Mouse (Mus musculus): ENCODE measurements at regions not wholly inside any gene's neighbourhood (a gene's known extent, or its start where the extent isn't known, plus 50 kb on each side); places are given as distances from the start of the nearest gene placed in this dataset.

DNA sequence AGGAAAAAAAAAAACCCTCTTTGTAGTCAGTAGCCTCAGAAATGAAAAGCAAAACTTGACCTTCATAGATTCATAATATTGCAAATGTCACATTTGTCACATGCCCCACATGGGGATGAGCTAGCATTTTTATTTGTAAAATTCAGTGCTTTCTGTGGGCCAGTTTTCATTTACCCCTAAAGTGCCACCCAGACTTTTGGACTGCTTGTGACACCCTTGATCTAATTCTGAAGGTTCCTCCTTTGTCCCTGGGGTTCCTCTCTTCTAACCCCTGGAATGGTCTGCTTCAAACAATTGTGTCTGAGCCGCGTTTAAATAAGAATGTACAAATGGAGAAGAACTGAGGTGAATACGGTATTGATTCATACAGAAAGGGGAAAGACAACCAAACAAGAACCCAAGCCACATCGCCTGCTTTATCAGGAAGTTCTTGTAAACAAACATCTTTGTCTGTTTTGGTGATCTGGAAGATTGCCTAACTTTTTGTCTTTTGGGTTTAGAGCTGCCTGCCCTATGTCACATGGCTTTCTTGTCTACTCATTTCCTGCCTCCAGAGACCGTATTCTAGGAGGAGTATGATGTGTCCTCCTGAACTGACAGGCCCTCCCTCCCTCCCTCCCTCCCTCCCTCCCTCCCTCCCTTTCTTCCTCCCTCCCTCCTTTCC is 203.1 kb upstream of the Gm9833 start:
- DNase-seq (ENCODE audit: low spot score in 2 of 2), result no peak

DNA sequence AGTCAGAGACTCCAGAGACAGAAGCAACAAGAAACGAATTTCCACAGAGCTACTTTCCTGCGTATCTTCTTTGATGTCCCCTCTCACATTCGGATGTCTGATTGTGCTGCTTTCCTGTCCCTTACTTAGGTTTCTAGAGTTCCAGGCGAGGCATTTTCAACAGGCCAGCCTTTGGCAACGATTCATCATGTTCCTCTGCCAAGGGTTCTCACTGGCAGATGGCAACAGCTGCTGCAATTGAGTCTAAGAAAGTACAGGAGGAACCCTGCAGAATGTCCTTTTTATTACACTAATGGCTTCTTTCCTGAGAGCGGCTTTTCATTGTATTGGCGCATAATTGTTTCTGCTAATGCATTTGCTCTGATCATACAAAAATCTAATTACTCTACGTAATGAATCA is 202.3 kb upstream of the Gm9833 start:
- no peak for DNase-seq (ENCODE audit: low spot score in 2 of 2)

DNA sequence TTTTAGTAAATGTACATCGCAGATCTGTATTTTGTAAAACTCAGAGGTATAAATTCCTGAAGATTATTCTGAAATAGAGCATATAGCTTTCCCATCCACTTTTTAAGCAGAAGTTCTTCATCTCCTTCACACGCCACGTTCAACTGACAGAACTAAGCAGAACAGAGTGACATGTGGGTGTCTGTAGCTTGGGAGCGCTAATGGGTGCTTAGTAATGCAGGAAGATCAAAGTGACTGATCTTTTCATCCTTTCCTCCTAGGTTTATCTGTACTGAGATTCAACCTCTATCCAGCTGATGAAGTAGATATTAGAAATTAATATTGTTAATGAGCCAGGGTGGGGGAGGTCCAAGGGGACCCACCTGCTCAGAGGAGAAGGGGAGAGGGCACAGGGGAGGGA is 201.8 kb upstream of the Gm9833 start:
- DNase-seq (ENCODE audit: low spot score in 2 of 2), result no peak

DNA sequence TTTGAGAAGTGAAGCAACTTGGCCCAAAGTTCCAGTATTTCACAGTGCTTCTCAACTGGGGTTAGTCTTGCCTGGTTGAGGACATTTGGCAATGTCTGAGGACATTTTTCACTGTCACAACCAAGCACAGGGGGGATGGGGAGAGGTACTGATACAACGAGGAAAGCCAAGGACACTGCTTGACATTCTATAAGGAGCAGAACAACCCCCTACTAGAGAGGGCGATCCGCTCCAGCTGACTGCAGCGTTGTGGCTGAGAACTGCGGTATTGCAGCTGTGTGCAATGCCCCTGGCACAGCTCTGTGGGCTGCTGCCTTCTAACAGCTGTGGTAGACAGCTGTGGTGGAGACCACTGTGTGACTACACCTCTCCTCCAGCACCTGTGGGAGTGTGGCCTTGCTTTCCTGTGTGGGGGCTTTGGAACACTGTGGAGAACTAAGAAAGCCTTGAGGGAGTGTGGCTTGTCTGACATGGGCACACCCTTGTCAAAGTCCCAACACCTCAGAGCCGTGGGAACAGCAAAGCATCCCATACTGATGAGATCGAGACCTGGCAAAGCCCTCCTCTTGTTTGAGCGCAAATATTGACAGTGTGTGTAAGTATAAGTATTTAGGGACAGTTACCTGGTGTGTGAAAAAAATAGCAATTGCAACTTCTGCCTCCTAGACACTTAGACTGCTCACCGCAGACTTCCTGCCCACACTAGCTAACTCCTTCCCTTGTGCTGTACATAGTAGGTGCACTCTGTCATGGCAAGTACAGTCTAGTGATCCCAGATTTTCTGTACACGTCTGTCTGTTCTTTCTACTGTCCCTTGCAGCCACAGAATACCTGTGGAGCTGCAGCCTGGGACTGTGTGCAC is 200.9 kb upstream of the Gm9833 start:
- DNase-seq (ENCODE audit: low spot score in 2 of 2), result no peak

DNA sequence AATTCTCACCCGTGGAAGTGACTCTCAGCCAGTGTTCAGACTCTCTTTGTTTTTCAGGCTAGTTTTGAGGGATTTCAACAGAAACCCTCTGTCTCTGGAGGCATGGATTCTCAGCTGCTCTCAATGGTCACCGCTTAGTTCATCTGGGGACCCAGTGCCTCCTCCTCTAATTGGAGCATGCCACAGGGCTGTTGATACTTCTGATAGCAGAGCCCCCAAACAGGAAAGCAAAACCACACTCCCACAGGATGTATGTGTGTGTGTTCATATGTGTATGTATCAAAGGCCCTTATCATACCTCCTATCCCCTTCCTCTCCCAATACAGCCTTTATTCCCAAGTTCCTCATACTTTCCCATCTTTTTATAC is 200.3 kb upstream of the Gm9833 start:
- no peak for DNase-seq (ENCODE audit: low spot score in 2 of 2)

DNA sequence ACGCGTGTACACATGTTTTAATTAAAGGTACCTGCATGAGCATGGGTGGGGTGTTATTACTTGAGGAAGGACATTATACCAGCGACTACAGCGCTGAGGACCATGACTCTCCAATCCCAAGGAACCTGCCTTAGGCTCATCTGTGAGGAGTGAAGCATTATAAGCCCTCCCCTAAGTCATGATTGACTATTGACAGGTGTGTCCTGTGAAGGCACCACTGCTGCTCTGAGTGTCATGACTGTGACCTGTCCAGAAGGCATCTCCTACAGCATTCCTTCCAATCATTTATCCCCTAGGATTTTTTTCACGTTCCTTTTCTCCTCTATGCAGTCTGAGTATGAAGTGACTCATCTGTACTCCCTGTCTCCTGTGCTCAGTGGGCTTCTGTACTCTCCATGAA is 199.9 kb upstream of the Gm9833 start:
- DNase-seq (ENCODE audit: low spot score in 2 of 2), result no peak

DNA sequence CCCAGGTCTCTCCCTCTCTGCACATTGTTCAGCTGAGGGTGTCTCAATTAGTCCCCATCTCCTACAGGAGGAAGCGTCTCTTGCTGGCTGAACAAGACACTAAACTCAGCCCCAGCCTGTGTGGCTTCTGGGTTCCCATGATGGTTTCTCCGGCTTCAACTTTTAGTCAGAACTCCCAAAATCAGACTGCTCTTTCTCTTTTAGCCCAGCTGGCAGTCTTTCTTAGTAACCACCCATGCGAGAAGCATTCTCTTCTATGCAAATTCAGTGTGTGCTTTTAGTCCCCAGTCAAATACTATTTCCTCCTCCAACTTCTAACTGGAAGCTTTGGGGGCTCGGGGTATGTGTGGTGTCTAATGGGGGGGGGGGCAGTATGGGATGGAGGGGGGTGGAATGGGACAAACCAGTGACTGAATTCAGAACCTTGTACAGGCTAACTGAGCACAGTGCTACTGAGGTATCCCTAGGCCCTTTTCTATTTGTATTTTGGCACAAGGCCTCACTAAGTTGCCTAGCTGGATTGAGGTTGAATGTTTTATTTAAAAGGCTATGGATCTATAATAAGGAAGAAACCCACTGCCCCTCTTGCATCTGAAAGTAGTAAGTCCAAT is 194.9 kb upstream of the Gm9833 start:
- DNase-seq (ENCODE audit: low spot score in 2 of 2), result no peak

DNA sequence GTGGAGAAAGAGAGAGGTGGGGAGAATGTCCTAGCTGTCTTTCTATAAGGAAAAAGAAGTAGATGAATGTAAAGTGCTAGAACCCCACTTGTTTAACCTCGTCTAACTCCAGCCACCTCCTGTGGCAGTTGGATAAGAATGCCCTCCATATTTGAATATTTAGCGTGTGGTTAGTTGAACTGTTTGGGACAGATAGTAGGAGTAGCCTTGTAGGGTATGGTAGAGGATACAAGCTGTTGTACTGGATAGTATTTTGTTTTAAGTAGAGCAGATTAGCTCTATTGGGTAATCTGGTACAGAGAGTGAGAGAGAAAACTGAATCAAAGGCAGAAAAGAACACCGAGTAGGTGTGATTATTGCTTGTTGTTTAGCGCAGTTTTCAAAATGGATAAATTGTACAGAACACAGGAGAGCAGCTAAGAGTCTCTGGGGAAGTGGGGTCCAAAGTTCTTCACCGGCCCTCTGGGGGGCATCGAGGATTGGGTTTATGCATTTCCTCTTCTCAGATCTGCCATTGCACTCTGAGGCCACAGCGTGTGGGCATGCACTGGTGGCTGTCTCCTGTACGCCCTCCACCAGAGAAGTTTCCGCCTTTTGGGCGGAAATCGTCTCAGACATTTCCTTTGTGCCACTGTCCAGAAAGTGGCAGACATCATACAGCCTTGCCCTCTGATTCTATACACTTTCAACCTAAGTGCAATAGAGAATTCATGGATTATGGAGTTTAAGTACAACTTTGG is 192.3 kb upstream of the Gm9833 start:
- DNase-seq (ENCODE audit: low spot score in 2 of 2), result no peak

DNA sequence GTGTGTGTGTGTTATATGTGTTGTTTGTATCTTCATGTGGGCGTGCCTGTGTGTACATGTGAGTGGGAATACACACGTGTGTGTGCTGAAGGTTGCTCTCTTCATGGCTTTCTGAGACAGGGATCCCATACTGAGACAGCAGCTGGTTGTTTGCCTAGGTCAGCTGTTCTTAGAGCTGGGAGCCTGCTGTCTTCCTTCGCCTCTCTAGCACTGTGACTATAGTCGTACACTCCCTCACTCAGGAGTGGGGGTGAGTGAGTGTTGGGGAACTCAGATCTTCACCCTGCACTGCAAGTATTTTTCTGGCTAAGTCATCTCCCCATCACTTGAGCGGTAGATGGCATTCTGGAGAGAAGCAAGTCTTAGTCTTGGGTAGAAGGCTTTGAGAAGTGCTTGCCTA is 191.6 kb upstream of the Gm9833 start:
- no peak for DNase-seq (ENCODE audit: low spot score in 2 of 2)

DNA sequence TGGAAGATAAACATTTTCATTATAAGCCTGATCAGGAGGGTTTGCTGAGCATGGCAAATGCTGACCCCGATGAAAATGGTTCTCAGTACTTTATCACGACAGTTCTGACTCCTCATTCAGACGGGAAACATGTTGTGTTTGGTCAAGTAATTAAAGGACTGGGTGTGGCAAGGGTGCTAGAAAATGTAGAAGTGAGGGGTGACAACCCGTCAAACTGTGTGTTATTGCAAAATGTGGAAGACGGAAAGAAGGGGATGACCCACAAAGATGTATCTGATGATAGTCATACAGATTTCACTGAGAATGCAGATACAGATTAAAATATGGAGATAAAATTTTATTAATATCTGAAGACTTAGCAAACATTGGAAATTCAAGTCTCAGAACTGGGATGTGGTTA is 186.2 kb upstream of the Gm9833 start:
- no peak for DNase-seq (ENCODE audit: low spot score in 2 of 2)

DNA sequence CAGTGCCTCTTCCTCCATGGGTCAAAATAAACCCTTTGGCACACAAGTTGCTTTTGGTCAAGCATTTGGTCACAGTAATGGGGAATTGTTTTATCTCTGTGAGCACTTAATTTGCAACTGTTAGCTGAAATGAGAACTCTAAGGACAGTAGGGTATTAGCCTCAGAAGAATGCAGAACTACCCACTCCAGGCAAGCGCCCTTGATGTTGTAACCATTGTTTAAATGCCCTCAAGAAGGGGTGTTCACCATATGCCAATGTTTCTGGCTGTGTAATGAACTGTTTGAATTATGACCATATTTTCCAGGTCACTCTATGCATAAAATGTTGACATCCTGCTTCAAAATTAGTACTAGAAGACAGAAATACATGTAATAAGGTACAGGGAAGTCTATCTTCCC is 174.6 kb upstream of the Gm9833 start:
- no peak for DNase-seq (ENCODE audit: low spot score in 2 of 2)

DNA sequence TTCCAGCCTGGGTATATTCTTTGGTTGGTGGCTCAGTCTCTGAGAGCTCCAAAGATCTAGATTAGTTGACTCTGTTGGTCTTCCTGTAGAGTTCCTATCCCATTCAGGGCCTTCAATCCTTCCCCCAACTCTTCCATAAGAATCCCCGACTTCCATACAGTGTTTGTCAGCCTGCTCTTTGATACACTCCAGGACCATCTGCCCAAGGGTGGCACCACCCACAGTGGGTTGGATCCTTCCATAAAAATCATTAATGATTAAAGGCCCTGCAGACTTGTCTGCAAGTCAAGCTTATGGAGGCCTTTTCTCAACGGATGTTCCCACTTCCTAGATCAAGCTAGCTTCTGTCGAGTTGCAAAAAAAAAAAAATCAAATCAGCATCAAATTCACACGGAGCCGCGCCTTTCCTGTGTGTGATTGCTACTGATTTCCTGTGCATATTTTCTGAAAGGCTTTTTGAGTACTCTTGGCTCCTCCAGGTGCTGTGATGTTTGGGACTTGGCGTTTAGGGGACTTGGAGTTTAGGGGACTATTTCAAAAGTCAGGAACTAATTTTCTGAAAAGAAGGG is 171.3 kb upstream of the Gm9833 start:
- no peak for DNase-seq (ENCODE audit: low spot score in 2 of 2)

DNA sequence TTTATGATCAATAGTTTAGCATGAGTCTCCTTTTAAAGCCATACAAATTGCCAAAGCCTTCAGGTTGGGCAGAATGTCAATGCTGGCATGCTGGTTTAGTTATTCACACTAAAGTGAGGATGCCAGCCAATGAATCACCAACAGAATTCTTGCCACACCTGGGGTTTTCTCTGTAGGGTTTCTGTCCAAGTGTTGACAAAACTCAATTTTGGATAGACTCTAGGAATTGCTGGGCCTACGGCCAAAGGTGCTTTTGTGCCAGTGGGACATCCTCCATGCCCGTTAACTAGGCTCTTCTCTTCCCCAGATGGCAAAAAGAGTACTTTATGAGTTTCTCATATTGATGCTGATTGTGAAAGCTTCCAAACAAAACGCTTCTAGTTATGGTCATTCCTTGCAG is 167.6 kb upstream of the Gm9833 start:
- no peak for DNase-seq (ENCODE audit: low spot score in 2 of 2)

DNA sequence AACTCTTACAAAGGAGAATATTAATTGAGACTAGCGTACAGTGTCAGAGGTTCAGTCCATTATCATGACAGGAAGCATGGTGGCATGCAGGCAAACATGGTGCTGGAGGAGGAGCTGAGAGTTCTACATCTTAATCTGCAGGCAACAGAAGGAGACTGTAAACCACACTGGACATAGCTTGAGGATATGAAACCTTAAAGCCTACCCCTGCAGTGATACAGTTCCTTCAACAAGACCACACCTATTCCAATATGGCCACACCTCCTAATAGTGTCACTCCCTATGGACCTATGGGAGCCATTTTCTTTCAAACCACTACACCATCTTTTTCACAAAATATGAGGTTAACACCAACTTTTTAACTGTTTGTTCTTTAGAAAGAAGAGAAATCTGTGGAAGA is 166.2 kb upstream of the Gm9833 start:
- DNase-seq (ENCODE audit: low spot score in 2 of 2), result no peak

DNA sequence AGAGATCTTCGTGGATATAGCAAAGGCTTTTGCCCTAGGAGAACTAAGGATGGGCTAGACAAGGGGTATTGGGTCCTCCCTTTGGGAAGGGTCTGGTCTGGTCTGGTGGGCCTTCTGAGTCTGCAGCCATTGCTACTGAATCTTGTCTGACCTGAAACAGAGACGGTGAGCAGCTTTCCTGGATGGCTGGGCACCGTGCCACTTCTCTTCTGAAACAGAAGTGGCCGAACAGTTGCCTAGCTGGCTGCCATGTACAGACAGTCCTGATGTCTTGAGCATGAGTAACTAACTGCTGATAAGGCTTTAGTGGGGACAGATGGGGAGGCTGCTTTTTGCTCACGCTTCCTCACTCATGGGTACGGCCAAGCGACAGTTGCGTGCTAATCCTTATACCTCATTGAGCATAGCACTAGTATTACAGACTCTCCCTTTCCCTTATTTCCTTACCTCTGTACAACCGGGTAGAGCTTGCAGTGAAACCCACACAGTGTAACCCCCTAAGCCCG is 165.3 kb upstream of the Gm9833 start:
- DNase-seq (ENCODE audit: low spot score in 2 of 2), result no peak

DNA sequence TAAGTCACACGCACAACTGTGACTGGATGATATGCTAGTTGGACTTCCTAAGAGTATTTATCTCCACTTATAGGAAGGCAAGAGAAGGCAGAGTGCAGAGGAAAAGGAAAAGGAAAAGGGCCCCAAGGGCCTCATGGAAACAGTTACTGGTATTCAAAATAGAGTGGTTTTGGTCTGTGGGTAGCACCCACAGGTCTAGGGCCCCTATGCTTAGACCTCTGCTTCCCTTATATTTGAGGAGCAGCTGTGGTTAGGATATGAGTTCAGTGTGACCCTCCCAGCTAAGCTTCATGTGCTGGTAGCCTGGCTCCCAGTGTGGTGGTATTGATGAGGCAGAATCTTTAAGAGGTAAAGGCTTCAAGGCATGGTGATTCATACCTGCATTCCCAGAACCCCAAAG is 163.3 kb upstream of the Gm9833 start:
- no peak for DNase-seq (ENCODE audit: low spot score in 2 of 2)

DNA sequence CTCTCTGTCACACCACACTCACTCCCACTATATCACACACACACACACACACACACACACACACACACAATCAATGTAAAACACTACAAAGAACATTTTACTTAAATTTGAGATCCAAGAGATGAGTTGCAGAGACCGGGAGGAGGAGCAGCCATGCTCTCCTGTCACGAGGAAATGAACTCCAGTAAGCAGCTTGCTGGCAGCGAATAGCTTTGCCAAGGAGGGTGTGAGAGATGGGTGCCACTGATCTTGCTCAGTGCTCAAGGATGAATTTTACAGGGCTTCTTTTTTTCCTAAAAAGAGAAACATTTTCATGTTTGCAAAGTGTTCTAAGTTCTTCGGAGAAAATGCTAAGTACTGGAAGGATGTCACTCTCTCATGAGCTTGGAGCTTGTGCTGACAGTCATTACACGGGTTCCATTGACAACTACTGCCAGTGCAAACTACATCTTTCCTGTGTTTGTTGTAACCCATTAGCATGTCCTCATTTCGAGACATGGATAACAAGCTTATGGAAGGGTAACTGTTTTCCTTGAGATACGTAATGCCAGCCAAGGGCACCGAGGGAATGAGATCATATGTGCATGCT is 151.0 kb upstream of the Gm9833 start:
- DNase-seq (ENCODE audit: low spot score in 2 of 2), result no peak

DNA sequence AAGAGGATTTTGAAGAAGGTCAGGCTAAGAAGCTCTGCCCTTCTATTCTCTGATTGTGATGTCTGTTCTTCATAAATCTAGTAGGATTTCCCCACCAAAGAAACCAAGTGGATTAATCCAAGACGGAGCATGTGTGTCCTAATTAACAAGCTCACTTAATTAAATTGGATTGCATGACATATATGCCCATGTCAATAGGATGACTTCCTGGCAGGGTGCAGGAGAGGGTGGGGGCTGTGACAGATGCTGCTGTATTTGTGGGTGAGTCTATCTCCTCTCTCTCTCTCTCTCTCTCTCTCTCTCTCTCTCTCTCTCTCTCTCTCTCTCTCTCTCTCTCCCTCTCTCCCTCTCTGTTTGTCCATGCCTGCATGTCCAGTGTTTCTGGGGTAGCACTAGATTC is 149.3 kb upstream of the Gm9833 start:
- DNase-seq (ENCODE audit: low spot score in 2 of 2), result no peak

DNA sequence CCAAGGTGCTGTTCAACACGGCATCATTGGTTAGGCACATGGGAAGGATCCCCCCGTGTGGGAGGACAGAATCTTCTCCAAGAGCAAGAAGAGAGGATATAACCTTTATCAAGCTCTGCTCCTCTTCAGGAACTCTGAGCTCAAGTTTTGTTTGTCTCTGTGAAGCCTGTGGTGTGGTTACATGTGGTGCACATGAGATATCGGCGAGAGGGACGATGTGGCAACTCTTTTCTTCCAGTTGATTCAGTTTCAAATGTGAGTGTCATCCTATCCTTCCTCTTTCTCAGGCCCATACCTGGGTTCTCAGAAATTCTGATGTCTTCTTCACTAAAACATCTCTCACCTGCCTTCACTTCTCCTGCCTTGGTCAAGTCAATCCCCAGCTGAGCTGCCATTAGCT is 145.3 kb upstream of the Gm9833 start:
- no peak for DNase-seq (ENCODE audit: low spot score in 2 of 2)

DNA sequence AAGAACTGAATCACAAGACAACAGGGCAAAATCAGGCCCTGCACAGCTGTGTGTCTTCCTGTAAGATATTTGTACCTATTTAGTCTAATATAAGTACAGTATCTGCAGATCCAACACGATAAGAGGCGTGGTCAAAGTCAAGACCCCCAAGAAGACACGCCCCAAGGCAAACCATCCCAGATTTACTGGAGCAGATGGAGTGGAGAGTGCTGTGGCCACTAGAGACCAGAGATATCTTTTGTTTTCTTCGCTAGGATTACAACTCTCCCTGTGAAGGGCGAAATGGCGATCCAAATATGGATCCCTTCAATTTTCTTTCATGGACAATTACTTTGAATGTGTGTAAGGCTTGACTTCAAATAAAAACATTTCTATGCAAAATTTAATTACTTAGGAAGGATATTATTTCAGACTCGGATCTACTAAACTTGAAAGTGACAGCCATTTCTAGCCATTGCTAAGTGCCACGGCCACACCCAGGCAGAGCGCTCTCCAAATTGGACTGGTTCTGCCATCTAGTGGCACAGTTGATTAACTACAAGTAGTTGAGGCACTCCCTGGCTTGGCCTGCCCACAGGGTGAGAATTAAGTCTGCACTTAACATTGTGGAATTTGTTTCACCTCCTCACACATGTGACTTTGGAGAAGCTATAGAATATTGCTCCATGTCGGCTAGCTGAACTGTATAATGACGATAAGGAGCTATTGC is 140.4 kb upstream of the Gm9833 start:
- peak in 1 of 2 experiments; percentile 64 for DNase-seq (ENCODE audit: low spot score in 2 of 2)

DNA sequence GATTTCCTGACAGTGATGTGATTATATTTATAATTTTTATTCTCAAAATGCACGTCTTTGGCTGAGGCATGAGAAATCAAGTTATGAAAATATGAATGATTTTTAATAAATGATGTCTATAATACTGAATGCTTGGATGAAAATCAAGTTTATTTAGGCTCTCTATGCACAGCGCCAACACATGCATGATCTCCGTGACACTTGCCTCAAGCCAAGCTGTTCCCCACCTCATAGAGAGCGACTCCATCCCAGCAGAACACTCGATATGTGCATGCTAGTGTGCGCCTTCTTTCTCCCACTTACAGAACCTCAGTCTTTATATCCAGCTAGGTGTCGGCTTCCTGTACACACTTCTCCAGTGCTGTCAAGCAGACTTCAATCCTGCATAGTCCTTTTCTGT is 139.8 kb upstream of the Gm9833 start:
- DNase-seq (ENCODE audit: low spot score in 2 of 2), result no peak
